Mouse (Mus musculus) neural tube, embryonic 15.5 days (tissue): ENCODE results near the gene Rxfp2. TPM values are rescaled to one million over a fixed set of nuclear protein-coding genes. Genes with fewer than 3 reads are reported as not detected.

Source experiments
- ATAC-seq: fragments of 200-750 bp; cut with Nextera tagmentation; 2 replicates; pipeline ENCODE4 v1.8.0; 2017; ENCODE audit warnings: mild to moderate bottlenecking, moderate TSS enrichment, moderate library complexity; ENCODE audit not compliant: low FRiP score
- H3K27ac ChIP-seq: fragments of 300-500 bp; sonication (generic); replicated peaks from 2 replicates; pipeline ENCODE4 v1.5.1; 2015; ENCODE audit warnings: mild to moderate bottlenecking, inconsistent platforms
- H3K27me3 ChIP-seq: fragments of 300-500 bp; sonication (generic); replicated peaks from 2 replicates; pipeline ENCODE4 v1.6.1; 2015; ENCODE audit warnings: inconsistent platforms
- H3K36me3 ChIP-seq: fragments of 300-500 bp; sonication (generic); 2 replicates; pipeline ENCODE4 v1.6.1; 2015; ENCODE audit warnings: inconsistent platforms
- H3K4me1 ChIP-seq: fragments of 300-500 bp; sonication (generic); 2 replicates; pipeline ENCODE4 v1.6.1; 2015; ENCODE audit warnings: inconsistent platforms
- H3K4me2 ChIP-seq: fragments of 300-500 bp; sonication (generic); 2 replicates; pipeline ENCODE4 v1.6.1; 2015; ENCODE audit warnings: inconsistent platforms, mild to moderate bottlenecking, moderate library complexity
- H3K4me3 ChIP-seq: fragments of 300-500 bp; sonication (generic); replicated peaks from 2 replicates; pipeline ENCODE4 v1.5.1; 2015; ENCODE audit warnings: mild to moderate bottlenecking, inconsistent platforms
- H3K9ac ChIP-seq: fragments of 300-500 bp; sonication (generic); replicated peaks from 2 replicates; pipeline ENCODE4 v1.6.1; 2015; ENCODE audit warnings: mild to moderate bottlenecking, inconsistent platforms
- H3K9me3 ChIP-seq: fragments of 300-500 bp; sonication (generic); replicated peaks from 2 replicates; pipeline ENCODE4 v1.6.1; 2016; ENCODE audit warnings: inconsistent platforms
- WGBS: fragments of 180-500 bp; shearing (Covaris S2); methylation state at CpG from one replicate; pipeline ENCODE4 v1.1.7; 2015; ENCODE audit warnings: mixed read lengths; 5-methylcytosine and 5-hydroxymethylcytosine counted together
- polyA plus RNA-seq: library from polyadenylated mRNA; unstranded; fragments of >200 nt; fragmentation: Nextera tagmentation; extraction: Ambion mirVana; gene quantifications from 2 replicates; pipeline ENCODE4 v1.2.1, GENCODE M21; 2015

Gene Rxfp2
- polyA plus RNA-seq, 1 experiment from 2014 or later = 0.69 TPM

- H3K36me3 ChIP-seq = no peaks in the 10 kb centered on the region
Observed at GRCm38 (mm10) chr5:150070086-150070485, 51.6 kb downstream of the Rxfp2 start.

GRCm38 (mm10) chr5:150071738-150072137 lies 53.3 kb downstream of the Rxfp2 start:
- no peak overlapping the region for H3K4me2 ChIP-seq
- H3K27ac ChIP-seq = no peak overlapping the region
- no peaks in the 10 kb centered on the region for H3K9me3 ChIP-seq
- H3K4me3 ChIP-seq = no peak overlapping the region
- no peaks in the 10 kb centered on the region for H3K36me3 ChIP-seq
- no peaks in the 10 kb centered on the region for H3K27me3 ChIP-seq
- peaks cover 3% of the 10 kb centered on the region for H3K4me1 ChIP-seq
- ATAC-seq = no peak
- no peak overlapping the region for H3K9ac ChIP-seq

More at GRCm38 (mm10) chr5:150070086-150070485, 51.6 kb downstream of the Rxfp2 start:
- H3K9me3 ChIP-seq = no peaks in the 10 kb centered on the region
- no peaks in the 10 kb centered on the region for H3K27me3 ChIP-seq
- H3K4me2 ChIP-seq = peak overlapping the region; percentile 49
- 0 out of 2 replicates have a peak overlapping the region, but pooled peaks have one; percentile 20 for H3K9ac ChIP-seq
- ATAC-seq = no peak; the same call in 1 of the 2 replicates
- no peak overlapping the region for H3K27ac ChIP-seq
- H3K4me1 ChIP-seq = peaks cover 3% of the 10 kb centered on the region
- no peak overlapping the region for H3K4me3 ChIP-seq
- 24% methylated on average over 10 of the region's 10 CpGs for WGBS

- ATAC-seq = peak; percentile 65; the same call in 1 of the 2 replicates
- 25% methylated on average over 12 of the region's 12 CpGs for WGBS
- H3K9me3 ChIP-seq = no peaks in the 10 kb centered on the region
- no peaks in the 10 kb centered on the region for H3K27me3 ChIP-seq
- H3K36me3 ChIP-seq = no peaks in the 10 kb centered on the region
- H3K4me1 ChIP-seq = no peaks in the 10 kb centered on the region; the same call in 1 of the 2 replicates
- H3K4me3 ChIP-seq = no peak overlapping the region
- H3K27ac ChIP-seq = no peak overlapping the region
- H3K4me2 ChIP-seq = peak overlapping the region; percentile 19; the same call in 1 of the 2 replicates
- no peak overlapping the region for H3K9ac ChIP-seq
Observed at GRCm38 (mm10) chr5:150079866-150080797, 61.7 kb downstream of the Rxfp2 start.

- Histone ChIP-seq H3K27me3 (no peaks in the 10 kb centered on the region), H3K36me3 (no peaks in the 10 kb centered on the region), H3K27ac (no peak overlapping the region), H3K9ac (no peak overlapping the region), H3K4me1 (no peaks in the 10 kb centered on the region; the same call in 1 of the 2 replicates), H3K4me2 (no peak overlapping the region), H3K4me3 (no peak overlapping the region), H3K9me3 (no peaks in the 10 kb centered on the region)
- ATAC-seq = no peak
- 90% methylated on average over 14 of the region's 14 CpGs for WGBS
Observed at GRCm38 (mm10) chr5:150082696-150083095, 64.2 kb downstream of the Rxfp2 start.

- Histone ChIP-seq H3K36me3 (no peaks in the 10 kb centered on the region), H3K4me1 (no peaks in the 10 kb centered on the region; the same call in 1 of the 2 replicates), H3K9me3 (no peaks in the 10 kb centered on the region), H3K27ac (no peak overlapping the region), H3K4me2 (no peak overlapping the region), H3K4me3 (no peak overlapping the region), H3K27me3 (no peaks in the 10 kb centered on the region), H3K9ac (no peak overlapping the region)
- ATAC-seq = no peak
- 67% methylated on average over 5 of the region's 5 CpGs for WGBS
Observed at GRCm38 (mm10) chr5:150083190-150083589, 64.7 kb downstream of the Rxfp2 start.

- Histone ChIP-seq H3K9me3 (no peaks in the 10 kb centered on the region), H3K4me2 (peak overlapping the region; percentile 25; the same call in 1 of the 2 replicates), H3K4me3 (no peak overlapping the region), H3K4me1 (0 out of 2 replicates have a peak, but pooled peaks cover 5% of the 10 kb centered on the region), H3K9ac (no peak overlapping the region), H3K27ac (no peak overlapping the region), H3K36me3 (no peaks in the 10 kb centered on the region), H3K27me3 (no peaks in the 10 kb centered on the region; the same call in 1 of the 2 replicates)
- 10% methylated on average over 6 of the region's 6 CpGs for WGBS
- peak; percentile 63 for ATAC-seq
Observed at GRCm38 (mm10) chr5:150097620-150098019, 79.1 kb downstream of the Rxfp2 start.

GRCm38 (mm10) chr5:150098754-150099153 lies 80.3 kb downstream of the Rxfp2 start:
- H3K27ac ChIP-seq = no peak overlapping the region
- 0 out of 2 replicates have a peak, but pooled peaks cover 5% of the 10 kb centered on the region for H3K4me1 ChIP-seq
- no peak overlapping the region for H3K4me2 ChIP-seq
- no peak for ATAC-seq
- 93% methylated on average over 12 of the region's 12 CpGs for WGBS
- no peak overlapping the region for H3K9ac ChIP-seq
- no peak overlapping the region for H3K4me3 ChIP-seq
- no peaks in the 10 kb centered on the region for H3K9me3 ChIP-seq
- H3K36me3 ChIP-seq = no peaks in the 10 kb centered on the region
- no peaks in the 10 kb centered on the region; the same call in 1 of the 2 replicates for H3K27me3 ChIP-seq

GRCm38 (mm10) chr5:150101789-150102188 lies 83.3 kb downstream of the Rxfp2 start:
- Histone ChIP-seq H3K4me1 (0 out of 2 replicates have a peak, but pooled peaks cover 5% of the 10 kb centered on the region), H3K36me3 (no peaks in the 10 kb centered on the region), H3K4me2 (no peak overlapping the region), H3K27ac (no peak overlapping the region), H3K9ac (no peak overlapping the region), H3K27me3 (no peaks in the 10 kb centered on the region), H3K9me3 (no peaks in the 10 kb centered on the region), H3K4me3 (no peak overlapping the region)
- 92% methylated on average over 11 of the region's 11 CpGs for WGBS
- no peak for ATAC-seq

- no peak overlapping the region for H3K4me2 ChIP-seq
- H3K9me3 ChIP-seq = no peaks in the 10 kb centered on the region
- no peak for ATAC-seq
- H3K4me3 ChIP-seq = no peak overlapping the region
- H3K27me3 ChIP-seq = no peaks in the 10 kb centered on the region
- no peaks in the 10 kb centered on the region for H3K36me3 ChIP-seq
- no peak overlapping the region for H3K9ac ChIP-seq
- no peak overlapping the region for H3K27ac ChIP-seq
- whole genome bisulfite sequencing = 73% methylated on average over 7 of the region's 7 CpGs
- no peaks in the 10 kb centered on the region for H3K4me1 ChIP-seq
Observed at GRCm38 (mm10) chr5:150106358-150106757, 87.9 kb downstream of the Rxfp2 start.

- H3K4me2 ChIP-seq = no peak overlapping the region
- no peak overlapping the region for H3K4me3 ChIP-seq
- H3K27me3 ChIP-seq = no peaks in the 10 kb centered on the region
- no peaks in the 10 kb centered on the region for H3K36me3 ChIP-seq
- H3K9me3 ChIP-seq = no peaks in the 10 kb centered on the region
- H3K4me1 ChIP-seq = peaks cover 18% of the 10 kb centered on the region
- ATAC-seq = no peak
- no peak overlapping the region for H3K9ac ChIP-seq
- no peak overlapping the region for H3K27ac ChIP-seq
- WGBS = 40% methylated on average over 8 of the region's 8 CpGs
Observed at GRCm38 (mm10) chr5:150111236-150111635, 92.8 kb downstream of the Rxfp2 start.

- Histone ChIP-seq H3K9ac (no peak overlapping the region), H3K4me2 (no peak overlapping the region), H3K4me1 (peaks cover 26% of the 10 kb centered on the region), H3K4me3 (no peak overlapping the region), H3K27ac (no peak overlapping the region), H3K36me3 (no peaks in the 10 kb centered on the region), H3K9me3 (no peaks in the 10 kb centered on the region), H3K27me3 (no peaks in the 10 kb centered on the region)
- 85% methylated on average over 7 of the region's 7 CpGs for WGBS
- ATAC-seq = no peak
Observed at GRCm38 (mm10) chr5:150114007-150114406, 95.5 kb downstream of the Rxfp2 start.

GRCm38 (mm10) chr5:150114778-150115177 lies 96.3 kb downstream of the Rxfp2 start:
- WGBS = 88% methylated on average over 4 of the region's 4 CpGs
- no peak for ATAC-seq
- Histone ChIP-seq H3K36me3 (no peaks in the 10 kb centered on the region), H3K4me3 (no peak overlapping the region), H3K27me3 (no peaks in the 10 kb centered on the region), H3K4me2 (0 out of 2 replicates have a peak overlapping the region, but pooled peaks have one; percentile 23), H3K9me3 (no peaks in the 10 kb centered on the region), H3K9ac (no peak overlapping the region), H3K27ac (peak overlapping the region; percentile 67), H3K4me1 (peaks cover 30% of the 10 kb centered on the region)
